Mouse (Mus musculus): ENCODE results near the gene Efemp2. TPM values are rescaled to one million over a fixed set of nuclear protein-coding genes. Genes with fewer than 3 reads are reported as not detected.

Efemp2 gene
- polyA plus RNA-seq, 1 experiment: 81.3 TPM

DNA sequence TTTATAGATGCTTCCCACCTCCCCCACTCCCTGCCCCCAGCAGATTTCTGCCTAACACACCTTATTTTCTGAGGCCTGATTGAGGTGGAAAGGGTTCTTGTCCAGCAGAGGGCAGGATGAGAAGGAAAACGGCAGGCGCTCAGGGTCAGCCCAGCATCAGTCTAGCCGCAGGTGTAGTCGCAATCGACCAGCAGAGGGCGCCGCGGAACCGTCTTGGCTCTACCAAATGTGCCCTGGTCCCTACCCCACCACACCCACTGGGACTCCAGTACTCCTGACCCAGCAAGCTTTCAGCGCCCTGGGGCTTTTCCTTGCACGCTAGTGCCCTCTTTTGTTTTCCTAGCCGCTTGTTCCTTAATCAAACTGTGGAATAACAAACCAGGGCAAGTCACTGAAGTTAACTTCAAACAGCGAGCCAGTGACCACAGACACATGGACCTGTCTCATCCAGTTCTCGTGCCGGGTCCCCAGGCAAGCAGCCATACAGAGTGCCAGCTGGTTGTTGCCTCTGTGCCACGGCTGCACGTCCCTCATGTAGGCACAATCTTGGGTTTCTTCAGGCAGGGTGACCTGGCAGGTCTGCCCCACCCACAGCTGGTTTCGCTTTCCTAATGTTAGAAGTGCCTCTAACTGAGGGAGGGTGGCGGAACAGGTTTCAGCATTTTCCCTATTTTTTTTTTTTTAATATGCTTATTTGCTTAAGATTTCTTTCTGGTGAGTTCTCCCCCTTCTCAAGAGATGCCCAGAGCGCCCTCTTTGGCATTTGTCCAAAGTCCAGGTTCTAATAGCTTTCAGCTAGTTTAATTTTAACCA, 55.8 kb downstream of the Efemp2 start:
- Histone ChIP-seq H3ac (ENCODE audit: control insufficient read depth, insufficient read length) (no peak overlapping the region), H3K27me3 (ENCODE audit: control insufficient read depth, insufficient read depth, insufficient read length) (no peaks in the 10 kb centered on the region), H3K4me3 (peak overlapping the region; percentile 12), H3K79me2 (ENCODE audit: control insufficient read depth, insufficient read depth) (no peaks in the 10 kb centered on the region), H3K36me3 (ENCODE audit: control insufficient read depth, insufficient read depth) (no peaks in the 10 kb centered on the region), H3K4me2 (ENCODE audit: low read depth) (peak overlapping the region; percentile 85)
- TF ChIP-seq CEBPB (IDR thresholded peaks at IDR 0.05; ENCODE audit: insufficient read depth, poor library complexity, severe bottlenecking) (no peak), MYOD1 (IDR thresholded peaks at IDR 0.05; ENCODE audit: control insufficient read depth in 1 of 3, insufficient read length in 2 of 3, low read depth in 2 of 3) (peak in 2 of 3 experiments; percentile 54 to 66), MYOG (IDR thresholded peaks at IDR 0.05; ENCODE audit: control insufficient read depth in 1 of 3, insufficient read depth in 1 of 3, insufficient read length in 2 of 3, low read depth in 2 of 3) (peak in 2 of 3 experiments; percentile 32 to 57)

DNA sequence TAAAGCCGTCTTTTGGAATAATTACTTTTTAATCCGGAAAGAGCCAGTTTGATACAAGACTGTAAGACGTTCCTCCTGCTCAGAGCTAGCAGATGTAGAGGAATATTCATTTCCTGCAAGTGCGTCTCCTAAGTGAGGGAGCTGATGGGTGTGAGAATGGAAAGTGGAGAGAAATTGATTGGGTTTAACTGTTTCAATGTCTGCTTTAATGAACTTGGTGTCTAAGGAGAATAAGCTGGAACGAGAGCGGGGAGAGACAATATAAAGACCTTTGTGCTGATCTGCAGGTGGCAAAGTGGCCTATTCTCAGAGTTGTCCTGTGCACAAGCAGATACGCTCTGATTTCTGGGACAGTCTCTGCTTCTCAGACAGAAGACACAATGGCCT, 56.4 kb downstream of the Efemp2 start:
- peak overlapping the region; percentile 85 for H3K4me2 ChIP-seq (ENCODE audit: low read depth)
- TF ChIP-seq E2F4 (IDR thresholded peaks at IDR 0.05; ENCODE audit: insufficient read depth) (no peak), SRF (IDR thresholded peaks at IDR 0.05; ENCODE audit: control insufficient read depth, insufficient read length, low read depth) (no peak), MAX (IDR thresholded peaks at IDR 0.05; ENCODE audit: low read depth) (no peak), MYOG (IDR thresholded peaks at IDR 0.05; ENCODE audit: control insufficient read depth in 1 of 3, insufficient read depth in 1 of 3, insufficient read length in 2 of 3, low read depth in 2 of 3) (no peak), REST (IDR thresholded peaks at IDR 0.05; ENCODE audit: insufficient read depth, insufficient read length) (no peak), USF1 (IDR thresholded peaks at IDR 0.05; ENCODE audit: low read depth) (no peak), TCF12 (IDR thresholded peaks at IDR 0.05; ENCODE audit: insufficient read depth, poor library complexity, severe bottlenecking) (no peak), POLR2AphosphoS2 (IDR thresholded peaks at IDR 0.05; ENCODE audit: insufficient read length, low read depth) (no peak), TCF3 (IDR thresholded peaks at IDR 0.05; ENCODE audit: insufficient read length, low read depth) (no peak), CEBPB (IDR thresholded peaks at IDR 0.05; ENCODE audit: insufficient read depth, poor library complexity, severe bottlenecking) (no peak), POLR2A (IDR thresholded peaks at IDR 0.05; ENCODE audit: insufficient read length, low read depth) (no peak), MYOD1 (IDR thresholded peaks at IDR 0.05; ENCODE audit: control insufficient read depth in 1 of 3, insufficient read length in 2 of 3, low read depth in 2 of 3) (no peak)
- H3K79me2 ChIP-seq (ENCODE audit: control insufficient read depth, insufficient read depth): no peaks in the 10 kb centered on the region
- H3K4me3 ChIP-seq: peak overlapping the region; percentile 12
- H3K36me3 ChIP-seq (ENCODE audit: control insufficient read depth, insufficient read depth): no peaks in the 10 kb centered on the region
- no peak overlapping the region for H3ac ChIP-seq (ENCODE audit: control insufficient read depth, insufficient read length)
- H3K27me3 ChIP-seq (ENCODE audit: control insufficient read depth, insufficient read depth, insufficient read length): no peaks in the 10 kb centered on the region

Other genes starting within 250 kb of the Efemp2 start
- 6.5 TPM for gene Pacs1, start 200.8 kb upstream of the Efemp2 start, polyA plus RNA-seq (2012; fragmentation: generic; extraction: Trizol)
- gene Sf3b2, start 178.5 kb upstream of the Efemp2 start, polyA plus RNA-seq (2012; fragmentation: generic; extraction: Trizol): 109 TPM
- 0.05 TPM for gene Gal3st3, start 175.6 kb upstream of the Efemp2 start, polyA plus RNA-seq (2012; fragmentation: generic; extraction: Trizol)
- gene Catsper1, start 138.2 kb upstream of the Efemp2 start, polyA plus RNA-seq (2012; fragmentation: generic; extraction: Trizol): not detected
- 28.0 TPM for gene Cst6, start 124.4 kb upstream of the Efemp2 start, polyA plus RNA-seq (2012; fragmentation: generic; extraction: Trizol)
- gene Eif1ad, start 107.2 kb upstream of the Efemp2 start, polyA plus RNA-seq (2012; fragmentation: generic; extraction: Trizol): 52.9 TPM
- gene Banf1, start 106.8 kb upstream of the Efemp2 start, polyA plus RNA-seq (2012; fragmentation: generic; extraction: Trizol): 337 TPM
- gene Sart1, start 85.3 kb upstream of the Efemp2 start, polyA plus RNA-seq (2012; fragmentation: generic; extraction: Trizol): 55.6 TPM
- gene Tsga10ip, start 71.4 kb upstream of the Efemp2 start, polyA plus RNA-seq (2012; fragmentation: generic; extraction: Trizol): 0.37 TPM
- gene Drap1, start 49.0 kb upstream of the Efemp2 start, polyA plus RNA-seq (2012; fragmentation: generic; extraction: Trizol): 481 TPM
- gene AI837181, start 48.8 kb upstream of the Efemp2 start, polyA plus RNA-seq (2012; fragmentation: generic; extraction: Trizol): 69.9 TPM
- gene Fosl1, start 26.4 kb upstream of the Efemp2 start, polyA plus RNA-seq (2012; fragmentation: generic; extraction: Trizol): 15.4 TPM
- gene Ccdc85b, start 16.1 kb upstream of the Efemp2 start, polyA plus RNA-seq (2012; fragmentation: generic; extraction: Trizol): 10.7 TPM
- 122 TPM for gene Fibp, start 13.3 kb upstream of the Efemp2 start, polyA plus RNA-seq (2012; fragmentation: generic; extraction: Trizol)
- 7.2 TPM for gene Ctsw, start 5.4 kb upstream of the Efemp2 start, polyA plus RNA-seq (2012; fragmentation: generic; extraction: Trizol)
- 66.4 TPM for gene Mus81, start 14.4 kb downstream of the Efemp2 start, polyA plus RNA-seq (2012; fragmentation: generic; extraction: Trizol)
- 948 TPM for gene Cfl1, start 16.5 kb downstream of the Efemp2 start, polyA plus RNA-seq (2012; fragmentation: generic; extraction: Trizol)
- gene 1700020D05Rik, start 29.8 kb downstream of the Efemp2 start, polyA plus RNA-seq (2012; fragmentation: generic; extraction: Trizol): 0.17 TPM
- gene Snx32, start 36.6 kb downstream of the Efemp2 start, polyA plus RNA-seq (2012; fragmentation: generic; extraction: Trizol): 7.8 TPM
- not detected for gene Ovol1, start 86.7 kb downstream of the Efemp2 start, polyA plus RNA-seq (2012; fragmentation: generic; extraction: Trizol)
- 3.2 TPM for gene Ap5b1, start 94.1 kb downstream of the Efemp2 start, polyA plus RNA-seq (2012; fragmentation: generic; extraction: Trizol)
- 31.9 TPM for gene Rnaseh2c, start 127.9 kb downstream of the Efemp2 start, polyA plus RNA-seq (2012; fragmentation: generic; extraction: Trizol)
- gene Kat5, start 136.3 kb downstream of the Efemp2 start, polyA plus RNA-seq (2012; fragmentation: generic; extraction: Trizol): 37.1 TPM
- 58.0 TPM for gene Rela, start 163.5 kb downstream of the Efemp2 start, polyA plus RNA-seq (2012; fragmentation: generic; extraction: Trizol)
- 14.4 TPM for gene Sipa1, start 189.8 kb downstream of the Efemp2 start, polyA plus RNA-seq (2012; fragmentation: generic; extraction: Trizol)
- gene Map3k11, start 214.8 kb downstream of the Efemp2 start, polyA plus RNA-seq (2012; fragmentation: generic; extraction: Trizol): 19.0 TPM
- 34.9 TPM for gene Pcnx3, start 215.0 kb downstream of the Efemp2 start, polyA plus RNA-seq (2012; fragmentation: generic; extraction: Trizol)
- 0.12 TPM for gene Kcnk7, start 230.4 kb downstream of the Efemp2 start, polyA plus RNA-seq (2012; fragmentation: generic; extraction: Trizol)

Measured in myocyte (in vitro differentiated cells).